Mouse (Mus musculus): ENCODE measurements around the gene Ppp1r1a. TPM values are rescaled to one million over a fixed set of nuclear protein-coding genes. Genes with fewer than 3 reads are reported as not detected.

Gene Ppp1r1a
- polyA plus RNA-seq, 1 experiment from 2014 or later: 34.4 TPM

Other genes with a start within 250 kb of the Ppp1r1a start
- gene Gpr84, start 227.4 kb downstream of the Ppp1r1a start, polyA plus RNA-seq (2016; fragmentation: Nextera tagmentation; extraction: Ambion mirVana): 0.14 and 0.36 TPM in 2 replicates
- gene Zfp385a, start 197.9 kb downstream of the Ppp1r1a start, polyA plus RNA-seq (2016; fragmentation: Nextera tagmentation; extraction: Ambion mirVana): 23.1 and 23.6 TPM in 2 replicates
- 22.8 and 25.6 TPM in 2 replicates for gene Itga5, start 171.2 kb downstream of the Ppp1r1a start, polyA plus RNA-seq (2016; fragmentation: Nextera tagmentation; extraction: Ambion mirVana)
- not detected in 2 replicates for gene Gtsf1, start 107.5 kb downstream of the Ppp1r1a start, polyA plus RNA-seq (2016; fragmentation: Nextera tagmentation; extraction: Ambion mirVana)
- gene Gtsf2, start 89.5 kb downstream of the Ppp1r1a start, polyA plus RNA-seq (2016; fragmentation: Nextera tagmentation; extraction: Ambion mirVana): 0.41 TPM in 1 of 2 replicates, not detected in the other
- gene Nckap1l, start 84.2 kb downstream of the Ppp1r1a start, polyA plus RNA-seq (2016; fragmentation: Nextera tagmentation; extraction: Ambion mirVana): 1.2 and 1.3 TPM in 2 replicates
- 19.1 and 19.6 TPM in 2 replicates for gene Pde1b, start 35.0 kb downstream of the Ppp1r1a start, polyA plus RNA-seq (2016; fragmentation: Nextera tagmentation; extraction: Ambion mirVana)
- not detected in 2 replicates for gene Glycam1, start 27.1 kb upstream of the Ppp1r1a start, polyA plus RNA-seq (2016; fragmentation: Nextera tagmentation; extraction: Ambion mirVana)
- not detected in 2 replicates for gene Mucl1, start 217.5 kb upstream of the Ppp1r1a start, polyA plus RNA-seq (2016; fragmentation: Nextera tagmentation; extraction: Ambion mirVana)